Mouse (Mus musculus): ENCODE data around the gene Gm11237. TPM values are rescaled to one million over a fixed set of nuclear protein-coding genes. Genes with fewer than 3 reads are reported as not detected.
"Not testable (repeated sequence)": the region's sequence is repeated elsewhere in the genome, so short reads cannot be mapped to it uniquely, and the experiment has no call there.

Gm11237 gene
- polyA plus RNA-seq (2012; ENCODE audit: insufficient read depth, insufficient read length, missing spikeins): not detected in 2 replicates

GRCm38 (mm10) chr4:73622684-73623083 is at the start of gene Gm11237:
Gm11237 (plus strand) TSS chr4:73622984.
- not testable (repeated sequence) for H3K4me1 ChIP-seq (ENCODE audit: control insufficient read depth, insufficient read depth, low read length); H3K4me3 ChIP-seq (ENCODE audit: insufficient read depth, low read length); H3K27ac ChIP-seq (ENCODE audit: insufficient read depth, low read depth, low read length)

- Histone ChIP-seq H3K4me1 (ENCODE audit: control insufficient read depth, insufficient read depth, low read length) (no peaks in the 10 kb centered on the region), H3K4me3 (ENCODE audit: insufficient read depth, low read length) (no peak overlapping the region), H3K27ac (ENCODE audit: insufficient read depth, low read depth, low read length) (no peak overlapping the region)
- TF ChIP-seq POLR2A (IDR thresholded peaks at IDR 0.05; ENCODE audit: borderline replicate concordance, low read depth, low read length) (no peak), CTCF (IDR thresholded peaks at IDR 0.05; ENCODE audit: low read depth, low read length) (no peak)
These were observed 23.5 kb upstream of the Gm11237 start for GRCm38 (mm10) chr4:73599248-73599647.

- H3K4me1 ChIP-seq (ENCODE audit: control insufficient read depth, insufficient read depth, low read length); H3K27ac ChIP-seq (ENCODE audit: insufficient read depth, low read depth, low read length); H3K4me3 ChIP-seq (ENCODE audit: insufficient read depth, low read length): not testable (repeated sequence)
These were observed 15.2 kb upstream of the Gm11237 start, which contains the start of gene Gm11238 for GRCm38 (mm10) chr4:73607581-73607980. Gm11238 (plus strand) TSS chr4:73607881.

GRCm38 (mm10) chr4:73637821-73638220 is 15.0 kb downstream of the Gm11237 start, which contains the start of gene Gm11236:
Gm11236 (plus strand) TSS chr4:73638121.
- not testable (repeated sequence) for H3K4me3 ChIP-seq (ENCODE audit: insufficient read depth, low read length); H3K27ac ChIP-seq (ENCODE audit: insufficient read depth, low read depth, low read length); H3K4me1 ChIP-seq (ENCODE audit: control insufficient read depth, insufficient read depth, low read length)

GRCm38 (mm10) chr4:73661864-73662263 is 39.1 kb downstream of the Gm11237 start:
- H3K27ac ChIP-seq (ENCODE audit: insufficient read depth, low read depth, low read length); H3K4me3 ChIP-seq (ENCODE audit: insufficient read depth, low read length); H3K4me1 ChIP-seq (ENCODE audit: control insufficient read depth, insufficient read depth, low read length): not testable (repeated sequence)

- not testable (repeated sequence) for H3K27ac ChIP-seq (ENCODE audit: insufficient read depth, low read depth, low read length)
These were observed 45.3 kb downstream of the Gm11237 start, which contains the start of gene Gm11239 for GRCm38 (mm10) chr4:73668054-73668453. Gm11239 (plus strand) TSS chr4:73668354.

More at GRCm38 (mm10) chr4:73668054-73668453, 45.3 kb downstream of the Gm11237 start, which contains the start of gene Gm11239:
- not testable (repeated sequence) for H3K4me3 ChIP-seq (ENCODE audit: insufficient read depth, low read length); H3K4me1 ChIP-seq (ENCODE audit: control insufficient read depth, insufficient read depth, low read length)

Other genes starting within 250 kb of the Gm11237 start
- gene Gm11487, start 217.9 kb upstream of the Gm11237 start, polyA plus RNA-seq (2012; ENCODE audit: insufficient read depth, insufficient read length, missing spikeins): not detected in 2 replicates
- not detected in 2 replicates for gene Gm11238, start 15.1 kb upstream of the Gm11237 start, polyA plus RNA-seq (2012; ENCODE audit: insufficient read depth, insufficient read length, missing spikeins)
- gene Gm11236, start 15.1 kb downstream of the Gm11237 start, polyA plus RNA-seq (2012; ENCODE audit: insufficient read depth, insufficient read length, missing spikeins): not detected in 2 replicates
- gene Gm11239, start 45.4 kb downstream of the Gm11237 start, polyA plus RNA-seq (2012; ENCODE audit: insufficient read depth, insufficient read length, missing spikeins): not detected in 2 replicates
- not detected in 2 replicates for gene Gm428, start 60.5 kb downstream of the Gm11237 start, polyA plus RNA-seq (2012; ENCODE audit: insufficient read depth, insufficient read length, missing spikeins)
- gene Rasef, start 168.0 kb downstream of the Gm11237 start, polyA plus RNA-seq (2012; ENCODE audit: insufficient read depth, insufficient read length, missing spikeins): not detected in 2 replicates

Data from bone marrow macrophage, adult 2 months (primary cell).